Mouse (Mus musculus) E14TG2a.4 (cell line): Measurements from ENCODE around the gene Gm37240.

ENCODE experiments used
- CTCF ChIP-seq: conservative IDR thresholded peaks from 2 replicates; pipeline ENCODE4 v1.5.1; 2014; ENCODE audit warnings: low read length
- NANOG ChIP-seq: IDR thresholded peaks from 2 replicates; pipeline ENCODE4 v1.6.1; 2014; ENCODE audit warnings: borderline replicate concordance, low read length, mixed read lengths
- POU5F1 ChIP-seq: IDR thresholded peaks from 2 replicates; pipeline ENCODE4 v1.6.1; 2014; ENCODE audit warnings: low read length, borderline replicate concordance

GRCm38 (mm10) chr3:84722680-84723079 is 1164.6 kb downstream of the Gm37240 start:
- TF ChIP-seq CTCF (no peak), POU5F1 (no peak), NANOG (no peak)
